Mouse (Mus musculus): ENCODE results near the gene Surf6. TPM values are rescaled to one million over a fixed set of nuclear protein-coding genes. Genes with fewer than 3 reads are reported as not detected.

Surf6 gene
- polyA plus RNA-seq, 1 experiment from 2014 or later = 19.1 TPM

- H3K4me1 ChIP-seq (ENCODE audit: control insufficient read depth, insufficient read depth, low read length) = peaks cover 29% of the 10 kb centered on the region
- WGBS = 59% methylated on average over 8 of the region's 8 CpGs
- no peak overlapping the region for H3K4me3 ChIP-seq (ENCODE audit: low read depth, low read length)
These were observed 11.7 kb upstream of the Surf6 start for GRCm38 (mm10) chr2:26914148-26914941.

GRCm38 (mm10) chr2:26913416-26914147 lies 10.9 kb upstream of the Surf6 start:
- no peak for ATAC-seq (ENCODE audit: low read depth)
- no peak overlapping the region for H3K9ac ChIP-seq (replicated peaks; ENCODE audit: low read depth, low read length)
- H3K36me3 ChIP-seq (ENCODE audit: control insufficient read depth, insufficient read depth, low read length) = peaks cover 29% of the 10 kb centered on the region
- H3K4me3 ChIP-seq (ENCODE audit: low read depth, low read length) = no peak overlapping the region
- H3K27me3 ChIP-seq (ENCODE audit: control insufficient read depth, insufficient read depth, low read length) = no peaks in the 10 kb centered on the region
- 88% methylated on average over 17 of the region's 17 CpGs for WGBS
- H3K27ac ChIP-seq (ENCODE audit: low read depth, low read length) = no peak overlapping the region
- peaks cover 37% of the 10 kb centered on the region for H3K4me1 ChIP-seq (ENCODE audit: control insufficient read depth, insufficient read depth, low read length)
- no peaks in the 10 kb centered on the region for H3K9me3 ChIP-seq (ENCODE audit: control insufficient read depth, low read length)
- H3K4me2 ChIP-seq (ENCODE audit: low read depth, low read length) = no peak overlapping the region

More at GRCm38 (mm10) chr2:26914148-26914941, 11.7 kb upstream of the Surf6 start:
- Histone ChIP-seq H3K9me3 (ENCODE audit: control insufficient read depth, low read length) (no peaks in the 10 kb centered on the region), H3K27me3 (ENCODE audit: control insufficient read depth, insufficient read depth, low read length) (no peaks in the 10 kb centered on the region), H3K4me2 (ENCODE audit: low read depth, low read length) (no peak overlapping the region), H3K36me3 (ENCODE audit: control insufficient read depth, insufficient read depth, low read length) (peaks cover 34% of the 10 kb centered on the region), H3K27ac (ENCODE audit: low read depth, low read length) (no peak overlapping the region), H3K9ac (replicated peaks; ENCODE audit: low read depth, low read length) (no peak overlapping the region)
- ATAC-seq (ENCODE audit: low read depth) = no peak

GRCm38 (mm10) chr2:26912253-26912770 lies 9.6 kb upstream of the Surf6 start:
- WGBS = 76% methylated on average over 5 of the region's 5 CpGs

DNA sequence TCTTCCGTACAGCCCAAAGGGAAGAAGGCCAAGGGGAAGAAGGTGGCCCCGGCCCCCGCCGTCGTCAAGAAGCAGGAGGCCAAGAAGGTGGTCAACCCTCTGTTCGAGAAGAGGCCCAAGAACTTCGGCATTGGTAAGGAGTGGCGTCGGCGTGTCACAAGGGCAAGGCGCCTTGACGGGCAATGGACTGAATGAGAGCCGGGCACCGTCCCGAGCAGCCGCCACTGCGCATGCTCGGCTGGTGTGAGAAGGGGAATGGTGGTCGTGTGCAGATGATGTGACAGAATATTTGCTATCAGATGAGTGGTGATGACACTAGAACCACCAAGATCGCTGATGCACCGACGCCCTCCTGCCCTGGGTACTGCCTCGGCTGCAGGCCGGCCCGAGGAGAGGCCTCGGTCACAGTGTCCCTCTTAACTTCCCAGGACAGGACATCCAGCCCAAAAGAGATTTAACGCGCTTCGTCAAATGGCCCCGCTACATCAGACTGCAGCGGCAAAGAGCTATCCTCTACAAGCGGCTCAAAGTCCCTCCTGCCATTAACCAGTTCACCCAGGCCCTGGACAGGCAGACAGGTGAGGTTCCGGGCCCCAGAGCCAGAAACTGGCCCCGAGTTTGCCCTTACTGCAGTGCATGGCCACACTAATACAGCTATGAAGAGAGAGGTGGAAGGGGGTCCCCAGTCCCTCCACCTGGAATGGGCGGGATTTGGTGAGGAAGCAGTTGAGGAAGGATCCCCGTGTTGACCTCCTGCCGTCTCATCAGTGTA lies 8.5 kb upstream of the Surf6 start:
- WGBS = 1% methylated on average over 37 of the region's 37 CpGs
- Histone ChIP-seq H3K9me3 (ENCODE audit: control insufficient read depth, low read length) (no peaks in the 10 kb centered on the region), H3K27ac (ENCODE audit: low read depth, low read length) (peak overlapping the region; percentile 91), H3K9ac (replicated peaks; ENCODE audit: low read depth, low read length) (peak overlapping the region; percentile 90), H3K27me3 (ENCODE audit: control insufficient read depth, insufficient read depth, low read length) (no peaks in the 10 kb centered on the region), H3K4me2 (ENCODE audit: low read depth, low read length) (peak overlapping the region; percentile 100), H3K4me1 (ENCODE audit: control insufficient read depth, insufficient read depth, low read length) (peaks cover 26% of the 10 kb centered on the region), H3K4me3 (ENCODE audit: low read depth, low read length) (peak overlapping the region; percentile 82), H3K36me3 (ENCODE audit: control insufficient read depth, insufficient read depth, low read length) (peaks cover 44% of the 10 kb centered on the region)
- ATAC-seq (ENCODE audit: low read depth) = peak; percentile 48

More at GRCm38 (mm10) chr2:26912253-26912770, 9.6 kb upstream of the Surf6 start:
- H3K27ac ChIP-seq (ENCODE audit: low read depth, low read length) = no peak overlapping the region
- H3K27me3 ChIP-seq (ENCODE audit: control insufficient read depth, insufficient read depth, low read length) = no peaks in the 10 kb centered on the region
- H3K4me3 ChIP-seq (ENCODE audit: low read depth, low read length) = peak overlapping the region; percentile 82
- no peaks in the 10 kb centered on the region for H3K9me3 ChIP-seq (ENCODE audit: control insufficient read depth, low read length)
- peaks cover 35% of the 10 kb centered on the region for H3K36me3 ChIP-seq (ENCODE audit: control insufficient read depth, insufficient read depth, low read length)
- H3K4me1 ChIP-seq (ENCODE audit: control insufficient read depth, insufficient read depth, low read length) = peaks cover 33% of the 10 kb centered on the region
- no peak for ATAC-seq (ENCODE audit: low read depth)
- H3K9ac ChIP-seq (replicated peaks; ENCODE audit: low read depth, low read length) = peak overlapping the region; percentile 90
- H3K4me2 ChIP-seq (ENCODE audit: low read depth, low read length) = peak overlapping the region; percentile 100

DNA sequence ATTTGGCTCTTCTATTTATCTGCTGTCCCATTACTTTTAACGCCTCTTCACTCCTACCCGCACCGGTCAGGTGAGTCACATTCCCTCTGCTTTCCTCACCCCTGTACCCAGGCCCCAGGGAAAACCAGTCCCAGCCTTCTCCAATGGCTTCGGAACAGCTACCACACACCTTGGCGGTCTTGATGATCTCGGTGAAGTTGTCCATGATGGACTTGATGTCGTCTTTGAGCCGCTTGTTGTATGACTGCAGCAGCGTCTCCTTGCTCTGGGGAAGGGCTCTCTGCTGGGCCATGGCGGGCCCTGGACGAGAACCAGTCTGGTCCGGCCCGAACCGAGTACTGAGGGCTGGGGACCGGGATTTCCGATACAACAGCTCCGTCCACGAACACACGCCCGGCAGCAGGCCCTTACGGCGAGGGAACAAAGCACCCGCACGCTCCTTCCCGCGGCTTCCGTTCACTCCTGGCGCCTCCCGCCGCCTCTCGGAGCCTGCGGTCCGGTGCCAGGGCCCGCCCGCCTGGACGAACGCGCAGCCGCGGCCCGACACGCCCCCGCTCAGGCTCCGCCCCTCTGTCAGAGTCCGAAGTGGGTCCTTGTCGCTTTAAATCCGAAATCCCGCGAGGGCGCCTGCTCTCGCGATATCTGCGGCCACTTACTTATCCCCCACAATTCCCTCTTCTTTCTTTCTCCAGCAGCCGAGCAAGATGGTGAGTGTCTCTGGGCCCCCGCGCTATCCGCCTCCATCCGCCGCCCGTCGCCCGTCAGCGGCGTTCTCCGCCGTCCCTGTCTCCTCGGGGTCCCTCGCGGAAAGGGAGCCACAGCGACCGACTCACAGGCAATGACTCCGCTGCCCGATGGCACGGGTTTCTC lies 7.7 kb upstream of the Surf6 start, which contains the start of the genes Med22 and Rpl7a:
Gene Med22 (minus strand): TSS at position 554 of the 870 bp plus-strand sequence.
Gene Rpl7a (plus strand): TSS at position 641 of the 870 bp plus-strand sequence.
- peaks cover 23% of the 10 kb centered on the region for H3K4me1 ChIP-seq (ENCODE audit: control insufficient read depth, insufficient read depth, low read length)
- H3K36me3 ChIP-seq (ENCODE audit: control insufficient read depth, insufficient read depth, low read length) = peaks cover 48% of the 10 kb centered on the region

DNA sequence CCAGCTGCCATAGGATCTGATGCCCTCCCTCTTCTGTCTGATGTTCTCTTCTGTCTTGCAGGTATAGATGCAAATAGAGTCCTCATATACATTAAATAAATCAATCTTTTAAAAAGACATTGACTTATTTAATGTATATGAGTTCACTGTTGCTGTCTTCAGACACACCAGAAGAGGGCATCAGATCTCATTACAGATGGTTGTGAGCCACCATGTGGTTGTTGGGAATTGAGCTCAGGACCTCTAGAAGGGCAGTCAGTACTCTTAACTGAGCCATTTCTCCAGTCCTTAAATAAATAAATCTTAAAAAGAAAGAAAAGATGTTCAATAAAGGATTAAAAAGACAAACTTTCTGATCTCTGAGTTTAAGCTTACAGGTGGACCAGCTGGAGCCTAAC lies 6.7 kb upstream of the Surf6 start:
- Histone ChIP-seq H3K4me1 (ENCODE audit: control insufficient read depth, insufficient read depth, low read length) (peaks cover 19% of the 10 kb centered on the region), H3K27ac (ENCODE audit: low read depth, low read length) (no peak overlapping the region), H3K27me3 (ENCODE audit: control insufficient read depth, insufficient read depth, low read length) (no peaks in the 10 kb centered on the region), H3K9me3 (ENCODE audit: control insufficient read depth, low read length) (no peaks in the 10 kb centered on the region), H3K4me2 (ENCODE audit: low read depth, low read length) (peak overlapping the region; percentile 69), H3K9ac (replicated peaks; ENCODE audit: low read depth, low read length) (peak overlapping the region; percentile 90), H3K36me3 (ENCODE audit: control insufficient read depth, insufficient read depth, low read length) (peaks cover 49% of the 10 kb centered on the region), H3K4me3 (ENCODE audit: low read depth, low read length) (peak overlapping the region; percentile 82)
- no peak for ATAC-seq (ENCODE audit: low read depth)

More for the DNA sequence above, 7.7 kb upstream of the Surf6 start, which contains the start of the genes Med22 and Rpl7a:
- H3K9ac ChIP-seq (replicated peaks; ENCODE audit: low read depth, low read length) = peak within 1 kb of the TSS; percentile 90
- H3K27ac ChIP-seq (ENCODE audit: low read depth, low read length) = peak within 1 kb of the TSS; percentile 91
- H3K9me3 ChIP-seq (ENCODE audit: control insufficient read depth, low read length) = no peaks in the 10 kb centered on the region
- peak within 1 kb of the TSS; percentile 82 for H3K4me3 ChIP-seq (ENCODE audit: low read depth, low read length)
- peak; percentile 92 for ATAC-seq (ENCODE audit: low read depth)
- peak within 1 kb of the TSS; percentile 100 for H3K4me2 ChIP-seq (ENCODE audit: low read depth, low read length)
- no peaks in the 10 kb centered on the region for H3K27me3 ChIP-seq (ENCODE audit: control insufficient read depth, insufficient read depth, low read length)
- WGBS = under 1% methylated on average over 74 of the region's 74 CpGs

DNA sequence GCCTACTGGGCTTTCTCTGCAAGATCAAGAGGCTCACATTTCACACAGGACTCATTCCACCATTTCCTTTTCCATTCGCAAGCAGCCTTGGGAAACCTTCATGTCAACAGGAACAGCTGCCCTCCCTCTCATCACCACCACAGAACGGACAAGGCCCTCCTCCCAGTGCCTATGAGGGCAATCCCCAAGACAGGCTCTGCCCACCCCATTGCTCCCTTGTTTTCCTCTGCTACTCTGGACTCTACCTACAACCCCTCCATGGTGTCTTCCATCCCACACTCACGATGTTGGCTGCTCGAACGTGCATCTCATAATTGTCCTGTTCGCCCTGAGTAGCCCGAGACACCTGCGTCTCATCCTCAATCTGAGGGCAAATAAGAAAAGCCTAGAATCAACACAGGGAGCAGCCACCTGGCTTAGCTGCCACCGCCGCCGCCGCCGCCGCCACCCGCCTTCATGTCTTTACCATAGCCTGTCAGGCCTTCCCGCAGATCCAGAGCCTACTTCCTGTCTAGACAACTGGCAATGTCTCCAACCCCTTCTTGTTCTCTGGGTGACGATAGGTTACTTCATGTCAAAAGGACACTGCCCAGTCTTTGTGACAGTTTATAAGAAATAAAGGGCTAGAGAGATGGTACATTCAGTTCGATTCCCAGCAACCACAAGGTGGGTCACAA lies 6.2 kb upstream of the Surf6 start:
- WGBS = 92% methylated on average over 18 of the region's 18 CpGs

More for the DNA sequence above, 6.2 kb upstream of the Surf6 start:
- Histone ChIP-seq H3K27ac (ENCODE audit: low read depth, low read length) (no peak overlapping the region), H3K27me3 (ENCODE audit: control insufficient read depth, insufficient read depth, low read length) (no peaks in the 10 kb centered on the region), H3K36me3 (ENCODE audit: control insufficient read depth, insufficient read depth, low read length) (peaks cover 43% of the 10 kb centered on the region), H3K4me3 (ENCODE audit: low read depth, low read length) (peak overlapping the region; percentile 82; the same call in 1 of the 2 replicates), H3K4me1 (ENCODE audit: control insufficient read depth, insufficient read depth, low read length) (peaks cover 19% of the 10 kb centered on the region), H3K9me3 (ENCODE audit: control insufficient read depth, low read length) (no peaks in the 10 kb centered on the region), H3K9ac (replicated peaks; ENCODE audit: low read depth, low read length) (peak overlapping the region; percentile 29; the same call in 1 of the 2 replicates), H3K4me2 (ENCODE audit: low read depth, low read length) (peak overlapping the region; percentile 69)
- no peak for ATAC-seq (ENCODE audit: low read depth)
